19 mouse cellular contexts compared by ENCODE assay signal in the genomic region with DNA sequence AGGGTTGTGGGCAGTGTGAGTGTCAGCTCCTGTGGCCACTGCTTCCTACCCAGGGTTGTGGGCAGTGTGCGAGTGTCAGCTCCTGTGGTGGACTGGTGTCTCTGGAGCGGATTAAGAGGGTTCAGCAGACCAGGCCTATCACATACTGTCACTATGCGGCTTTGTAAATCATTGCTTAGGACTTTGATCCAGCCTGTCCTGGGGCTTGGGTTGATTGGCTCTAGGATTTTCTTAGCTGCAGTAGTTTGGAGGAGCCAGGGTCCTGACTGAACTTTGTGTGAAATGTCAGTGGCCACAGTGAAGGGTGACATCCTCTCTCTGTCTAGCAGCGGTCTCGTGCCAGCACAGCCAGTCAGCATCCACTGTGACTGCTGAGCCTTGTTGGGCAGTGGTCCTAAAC. TPM values are rescaled to one million over a fixed set of nuclear protein-coding genes. Genes with fewer than 3 reads are reported as not detected.
A peak's percentile ranks its signal among the peaks of the same experiment; 100 is the strongest.
DNase-seq lines count a peak whose midpoint lies in the region; ATAC-seq and TF ChIP-seq lines count a peak whose summit lies in the region.
"Had no signal": no experiment of that assay in that cellular context is flagged by ENCODE, and none has a peak within 500 bp of the region (broad histone marks: within the 10 kb centered on the region; RNA-seq: fewer than 3 reads in every experiment).

No protein-coding gene starts in this region.

- H3K9ac ChIP-seq in intestine, embryonic 15.5 days: no peak overlapping the region
- H3K9ac ChIP-seq in liver, embryonic 14.5 days (replicated peaks): no peak overlapping the region
- H3K9ac ChIP-seq: forebrain, embryonic 12.5 days; limb, embryonic 15.5 days; neural tube, embryonic 13.5 days had no signal

- H3K36me3 ChIP-seq in intestine, embryonic 15.5 days: peaks cover 44% of the 10 kb centered on the region
- H3K36me3 ChIP-seq in liver, embryonic 14.5 days (replicated peaks; ENCODE audit: control insufficient read depth, insufficient read depth, low read depth): peaks cover 20% of the 10 kb centered on the region

- DNase-seq in kidney, adult 18-20 months: peak; percentile 61
- peak; percentile 63 for DNase-seq in kidney, postnatal 10 days
- no peak for DNase-seq in liver, embryonic 14.5 days (ENCODE audit: low read depth in 3 of 3, low spot score in 3 of 3)
- no peak for DNase-seq in left cerebral cortex, postnatal 36 days (ENCODE audit: low spot score in 2 of 2)
- DNase-seq in adrenal gland, postnatal 10 days: no peak
- DNase-seq in ovary, postnatal 36 days (ENCODE audit: low spot score): no peak
- DNase-seq: cerebellum, postnatal 10 days; embryo, embryonic 11 days; heart, adult 11 months; heart, postnatal 4 days; lung, postnatal 4 days; right cerebral cortex, postnatal 25 days; thymus, postnatal 25 days had no signal

- intact Hi-C loops in left cerebral cortex, postnatal 36 days (cut with DNase I): no loop called here

- no peak overlapping the region for H3K4me2 ChIP-seq in intestine, embryonic 15.5 days (replicated peaks)
- H3K4me2 ChIP-seq in liver, embryonic 14.5 days (ENCODE audit: low read depth): no peak overlapping the region
- H3K4me2 ChIP-seq: forebrain, embryonic 12.5 days; limb, embryonic 15.5 days; neural tube, embryonic 13.5 days had no signal

- no peaks in the 10 kb centered on the region; the same call in 1 of the 2 replicates for H3K4me1 ChIP-seq in intestine, embryonic 15.5 days (replicated peaks)
- H3K4me1 ChIP-seq in liver, embryonic 14.5 days (replicated peaks; ENCODE audit: control insufficient read depth in 2 of 2, insufficient read depth in 2 of 2, low read length in 1 of 2): peaks cover 2 to 9% of the 10 kb centered on the region in 2 experiments; a peak in 3 of 4 replicates
- H3K4me1 ChIP-seq: limb, embryonic 15.5 days; midbrain, embryonic 10.5 days; neural tube, embryonic 13.5 days had no signal

- no peak overlapping the region for H3K4me3 ChIP-seq in intestine, embryonic 15.5 days (replicated peaks)
- no peak overlapping the region for H3K4me3 ChIP-seq in liver, embryonic 14.5 days (ENCODE audit: insufficient read depth in 1 of 2, low read depth in 2 of 2, low read length in 2 of 2)
- H3K4me3 ChIP-seq: forebrain, embryonic 12.5 days; limb, embryonic 15.5 days; midbrain, embryonic 10.5 days; neural tube, embryonic 13.5 days had no signal

- WGBS in intestine, embryonic 15.5 days: 65% methylated on average over 5 of the region's 5 CpGs
- whole genome bisulfite sequencing in liver, embryonic 14.5 days (ENCODE audit: insufficient replicate concordance): 79% methylated on average over 5 of the region's 5 CpGs

- no peak for TF ChIP-seq CTCF in liver, embryonic 14.5 days (IDR thresholded peaks at IDR 0.05; ENCODE audit: low read depth)

- H3K27me3 ChIP-seq in intestine, embryonic 15.5 days (replicated peaks): no peaks in the 10 kb centered on the region
- H3K27me3 ChIP-seq in liver, embryonic 14.5 days (ENCODE audit: control insufficient read depth, insufficient read depth, low read length): no peaks in the 10 kb centered on the region
- H3K27me3 ChIP-seq: forebrain, embryonic 12.5 days; limb, embryonic 15.5 days; neural tube, embryonic 13.5 days had no signal

- H3K27ac ChIP-seq in intestine, embryonic 15.5 days: peak overlapping the region; percentile 62
- H3K27ac ChIP-seq in liver, embryonic 14.5 days: peak overlapping the region; percentile 33; the same call in 1 of the 2 replicates
- H3K27ac ChIP-seq: forebrain, embryonic 12.5 days; hindbrain, postnatal 0 days; limb, embryonic 15.5 days; midbrain, embryonic 10.5 days; neural tube, embryonic 13.5 days had no signal

- ATAC-seq in intestine, embryonic 15.5 days: peak; percentile 71
- peak; percentile 42 for ATAC-seq in liver, embryonic 14.5 days (ENCODE audit: insufficient read depth)
- ATAC-seq: hindbrain, postnatal 0 days had no signal

- TF ChIP-seq EP300 in liver, embryonic 14.5 days (IDR thresholded peaks at IDR 0.05; ENCODE audit: low read depth): no peak

- no peaks in the 10 kb centered on the region for H3K9me3 ChIP-seq in intestine, embryonic 15.5 days
- H3K9me3 ChIP-seq in liver, embryonic 14.5 days (ENCODE audit: control insufficient read depth, low read length): no peaks in the 10 kb centered on the region
- H3K9me3 ChIP-seq: forebrain, embryonic 12.5 days; limb, embryonic 15.5 days; midbrain, embryonic 10.5 days; neural tube, embryonic 13.5 days had no signal

RNA-seq across cellular contexts. Expression of gene Xrcc3, which starts 23.6 kb away (rescaled TPM):
- polyA plus RNA-seq in intestine, embryonic 15.5 days (2015; fragmentation: Nextera tagmentation; extraction: Ambion mirVana): 8.9 and 9.9 TPM in 2 replicates
- 11.7 and 15.5 TPM in 2 replicates for polyA plus RNA-seq in liver, embryonic 14.5 days (2012; rRNA removed)
- 6.6 and 7.5 TPM in 2 replicates for polyA plus RNA-seq in liver, embryonic 14.5 days (2014; fragmentation: Nextera tagmentation; extraction: Ambion mirVana)
- total RNA-seq in left cerebral cortex, postnatal 36 days (2021): 1 to 10 TPM; 4.6 TPM
- total RNA-seq in adrenal gland, postnatal 10 days (2021): 10 to 100 TPM; 21.4 to 25.7 TPM

RNA-seq across cellular contexts. Expression of gene Zfyve21, which starts 23.9 kb away (rescaled TPM):
- 183 and 191 TPM in 2 replicates for polyA plus RNA-seq in intestine, embryonic 15.5 days (2015; fragmentation: Nextera tagmentation; extraction: Ambion mirVana)
- 35.3 and 38.4 TPM in 2 replicates for polyA plus RNA-seq in liver, embryonic 14.5 days (2012; rRNA removed)
- polyA plus RNA-seq in liver, embryonic 14.5 days (2014; fragmentation: Nextera tagmentation; extraction: Ambion mirVana): 52.0 and 54.5 TPM in 2 replicates
- 10 to 100 TPM; 22.8 to 23.1 TPM for total RNA-seq in left cerebral cortex, postnatal 36 days (2021)
- 10 to 100 TPM; 80.6 to 96.3 TPM for total RNA-seq in adrenal gland, postnatal 10 days (2021)

RNA-seq across cellular contexts. Expression of gene Klc1, which starts 31.4 kb away (rescaled TPM):
- 91.1 and 92.1 TPM in 2 replicates for polyA plus RNA-seq in intestine, embryonic 15.5 days (2015; fragmentation: Nextera tagmentation; extraction: Ambion mirVana)
- polyA plus RNA-seq in liver, embryonic 14.5 days (2012; rRNA removed): 11.3 and 16.3 TPM in 2 replicates
- polyA plus RNA-seq in liver, embryonic 14.5 days (2014; fragmentation: Nextera tagmentation; extraction: Ambion mirVana): 14.3 and 17.2 TPM in 2 replicates
- total RNA-seq in left cerebral cortex, postnatal 36 days (2021): 100 to 1,000 TPM; 783 to 837 TPM
- 100 to 1,000 TPM in 1 of 2 experiments, 10 to 100 TPM in 1; 94.0 to 133 TPM for total RNA-seq in adrenal gland, postnatal 10 days (2021)

Comparison
In these comparisons a context has a peak if more than half of its experiments do, and no peak if none do; other contexts are left out.
1. DNase-seq: peak in kidney, adult 18-20 months (single experiment) and kidney, postnatal 10 days (single experiment); none in liver, embryonic 14.5 days (0 of 3), left cerebral cortex, postnatal 36 days (0 of 2), adrenal gland, postnatal 10 days (single experiment) and ovary, postnatal 36 days (single experiment).
2. RNA of gene Klc1, which starts 31.4 kb away (total RNA-seq): 783 to 837 TPM in left cerebral cortex, postnatal 36 days; 94.0 to 133 TPM in adrenal gland, postnatal 10 days; every median in the first group is over 4 times any median in the second.